Mouse (Mus musculus): ENCODE measurements at regions not wholly inside any gene's neighbourhood (a gene's known extent, or its start where the extent isn't known, plus 50 kb on each side); places are given as distances from the start of the nearest gene placed in this dataset.

DNA sequence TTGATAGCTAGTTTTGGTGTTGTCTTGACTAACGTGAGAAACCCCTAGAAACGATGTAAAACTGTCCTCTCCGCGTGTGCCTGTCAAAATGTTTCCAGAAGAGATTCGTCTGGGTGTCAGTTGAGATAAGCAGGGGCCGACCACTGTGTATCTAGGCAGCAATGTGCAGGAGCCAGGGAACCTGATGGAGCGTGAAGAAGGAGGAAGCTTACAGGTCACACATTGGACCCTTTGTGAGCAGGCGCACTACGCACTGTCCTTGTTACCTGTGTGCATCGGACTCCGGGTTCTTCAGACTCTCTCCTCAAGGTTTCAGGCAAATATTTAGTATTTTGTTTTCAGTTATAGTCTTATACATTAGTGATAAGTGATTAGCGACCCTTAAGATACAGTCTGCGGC, 59.5 kb upstream of the Slc35b3 start:
- TF ChIP-seq MYOG (IDR thresholded peaks at IDR 0.05; ENCODE audit: control insufficient read depth, extremely low read depth, insufficient read length), result no peak
- TF ChIP-seq MAX (IDR thresholded peaks at IDR 0.05), result no peak
- TF ChIP-seq CTCF (IDR thresholded peaks at IDR 0.05; ENCODE audit: control insufficient read depth, insufficient read depth, insufficient read length), result no peak
- TF ChIP-seq MYOD1 (IDR thresholded peaks at IDR 0.05; ENCODE audit: control insufficient read depth, insufficient read length, low read depth), result no peak
- no peak for TF ChIP-seq FOSL1 (IDR thresholded peaks at IDR 0.05; ENCODE audit: insufficient read depth, low read length, poor library complexity, severe bottlenecking)
- TF ChIP-seq CEBPB (IDR thresholded peaks at IDR 0.05; ENCODE audit: low read depth), result no peak
- no peak for TF ChIP-seq USF1 (IDR thresholded peaks at IDR 0.05; ENCODE audit: low read depth)
- no peak overlapping the region for H3ac ChIP-seq (ENCODE audit: control insufficient read depth, insufficient read length, low read depth)
- no peaks in the 10 kb centered on the region for H3K27me3 ChIP-seq (ENCODE audit: control insufficient read depth, insufficient read depth, insufficient read length)
- H3K36me3 ChIP-seq (ENCODE audit: control insufficient read depth, insufficient read depth), result no peaks in the 10 kb centered on the region
- H3K4me3 ChIP-seq (ENCODE audit: insufficient read depth, poor library complexity, severe bottlenecking), result no peak overlapping the region
- H3K79me2 ChIP-seq (ENCODE audit: control insufficient read depth, insufficient read depth), result no peaks in the 10 kb centered on the region
- no peaks in the 10 kb centered on the region for H3K79me3 ChIP-seq (ENCODE audit: low read depth)

DNA sequence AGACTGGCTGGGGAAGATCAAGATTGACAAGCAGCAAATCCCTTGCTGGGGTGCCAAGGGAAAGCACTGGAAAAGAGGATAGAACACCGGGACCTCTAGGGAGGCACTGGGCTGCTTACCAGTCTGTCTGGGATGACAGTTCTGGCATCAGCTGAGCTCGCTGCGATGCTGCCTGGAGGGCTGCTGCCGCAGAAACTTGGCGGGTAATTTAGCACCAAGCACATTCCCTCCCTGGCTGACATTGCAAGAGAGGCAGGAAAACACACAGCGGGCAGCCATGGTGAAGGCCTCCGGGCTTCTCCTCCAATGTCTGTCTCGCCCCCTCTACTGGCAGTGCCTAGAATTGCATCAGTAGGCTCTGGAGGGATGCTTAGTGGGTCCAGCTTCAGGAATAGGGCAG, 51.0 kb upstream of the Slc35b3 start:
- Histone ChIP-seq H3K79me3 (ENCODE audit: low read depth) (no peaks in the 10 kb centered on the region), H3K79me2 (ENCODE audit: control insufficient read depth, insufficient read depth) (no peaks in the 10 kb centered on the region), H3ac (ENCODE audit: control insufficient read depth, insufficient read length, low read depth) (no peak overlapping the region), H3K4me3 (ENCODE audit: insufficient read depth, poor library complexity, severe bottlenecking) (no peak overlapping the region), H3K27me3 (ENCODE audit: control insufficient read depth, insufficient read depth, insufficient read length) (no peaks in the 10 kb centered on the region), H3K36me3 (ENCODE audit: control insufficient read depth, insufficient read depth) (no peaks in the 10 kb centered on the region)
- TF ChIP-seq CEBPB (IDR thresholded peaks at IDR 0.05; ENCODE audit: low read depth) (no peak), FOSL1 (IDR thresholded peaks at IDR 0.05; ENCODE audit: insufficient read depth, low read length, poor library complexity, severe bottlenecking) (no peak), MYOD1 (IDR thresholded peaks at IDR 0.05; ENCODE audit: control insufficient read depth, insufficient read length, low read depth) (no peak), MAX (IDR thresholded peaks at IDR 0.05) (no peak), CTCF (IDR thresholded peaks at IDR 0.05; ENCODE audit: control insufficient read depth, insufficient read depth, insufficient read length) (peak; percentile 78), MYOG (IDR thresholded peaks at IDR 0.05; ENCODE audit: control insufficient read depth, extremely low read depth, insufficient read length) (no peak), USF1 (IDR thresholded peaks at IDR 0.05; ENCODE audit: low read depth) (no peak)

Measured in C2C12 (cell line).